Mouse (Mus musculus) spleen, adult 2 months (tissue): ENCODE results near the gene Rora.

Experiments used
- CTCF ChIP-seq: fragments of 200-500 bp; IDR thresholded peaks from 2 replicates; pipeline ENCODE4 v1.5.1; 2011; ENCODE audit warnings: mild to moderate bottlenecking, inconsistent platforms; ENCODE audit not compliant: insufficient read depth, insufficient read length, insufficient replicate concordance; ENCODE audit errors: extremely low read depth
- POLR2A ChIP-seq: fragments of 200-500 bp; IDR thresholded peaks from 2 replicates; pipeline ENCODE4 v1.6.1; 2011; ENCODE audit warnings: low read depth, low read length, inconsistent platforms

- TF ChIP-seq POLR2A (no peak), CTCF (no peak)
Observed at GRCm38 (mm10) chr9:69125011-69125786, 471.6 kb downstream of the Rora start.
